Mouse (Mus musculus) CH12.LX (cell line): ENCODE results near the gene Unc13a.

Experiments used
- CTCF ChIP-seq, 2 experiments: IDR thresholded peaks in 1 of 2; conservative IDR thresholded peaks in 1 of 2; 2 replicates each; pipeline ENCODE4 v1.5.1; 2011 to 2012; ENCODE audit warnings: low read depth in 2 of 2, low read length in 2 of 2, improper control_type of control experiment in 1 of 2, inconsistent platforms in 1 of 2, mild to moderate bottlenecking in 1 of 2, moderate library complexity in 1 of 2
- EP300 ChIP-seq: IDR thresholded peaks from 2 replicates; pipeline ENCODE4 v1.6.1; 2011; ENCODE audit warnings: low read length, improper control_type of control experiment
- GABPA ChIP-seq: IDR thresholded peaks from 2 replicates; pipeline ENCODE4 v1.6.1; 2012; ENCODE audit warnings: low read depth, low read length, improper control_type of control experiment, inconsistent platforms; ENCODE audit not compliant: insufficient replicate concordance
- IRF4 ChIP-seq: IDR thresholded peaks from 2 replicates; pipeline ENCODE4 v1.6.1; 2014; ENCODE audit warnings: low read depth, mild to moderate bottlenecking, inconsistent platforms, low read length, improper control_type of control experiment
- MAX ChIP-seq: IDR thresholded peaks from 2 replicates; pipeline ENCODE4 v1.6.1; 2011; ENCODE audit warnings: low read length, improper control_type of control experiment
- MEF2A ChIP-seq: IDR thresholded peaks from 2 replicates; pipeline ENCODE4 v1.6.1; 2014; ENCODE audit warnings: low read depth, mild to moderate bottlenecking, inconsistent platforms, low read length, improper control_type of control experiment, borderline replicate concordance
- MXI1 ChIP-seq: IDR thresholded peaks from 2 replicates; pipeline ENCODE4 v1.6.1; 2011; ENCODE audit warnings: mild to moderate bottlenecking, low read depth, low read length, improper control_type of control experiment
- MYC ChIP-seq: IDR thresholded peaks from 2 replicates; pipeline ENCODE4 v1.6.1; 2011; ENCODE audit warnings: low read depth, mild to moderate bottlenecking, improper control_type of control experiment, low read length
- PAX5 ChIP-seq: IDR thresholded peaks from 2 replicates; pipeline ENCODE4 v1.6.1; 2012; ENCODE audit warnings: low read length, inconsistent platforms, mixed read lengths
- POLR2A ChIP-seq: IDR thresholded peaks from 2 replicates; pipeline ENCODE4 v1.6.1; 2011; ENCODE audit warnings: low read depth, mild to moderate bottlenecking, improper control_type of control experiment, low read length
- POLR2AphosphoS2 ChIP-seq: IDR thresholded peaks from 2 replicates; pipeline ENCODE4 v1.6.1; 2011; ENCODE audit warnings: low read depth, low read length, improper control_type of control experiment
- USF1 ChIP-seq: IDR thresholded peaks from 2 replicates; pipeline ENCODE4 v1.6.1; 2014; ENCODE audit warnings: low read depth, mild to moderate bottlenecking, inconsistent platforms, low read length, improper control_type of control experiment
- ZKSCAN1 ChIP-seq: IDR thresholded peaks from 2 replicates; pipeline ENCODE4 v1.6.1; 2012; ENCODE audit warnings: low read depth, inconsistent platforms, low read length, improper control_type of control experiment, borderline replicate concordance
- ZMIZ1 ChIP-seq: IDR thresholded peaks from 2 replicates; pipeline ENCODE4 v1.6.1; 2012; ENCODE audit warnings: low read depth, mild to moderate bottlenecking, inconsistent platforms, low read length, improper control_type of control experiment

- TF ChIP-seq MAX (no peak), CTCF (conservative IDR thresholded peaks at IDR 0.05 in 1 of 2, IDR thresholded peaks at IDR 0.05 in 1 of 2; ENCODE audit: low read depth in 2 of 2, low read length in 2 of 2) (no peak), POLR2AphosphoS2 (no peak), MEF2A (no peak), GABPA (no peak), ZKSCAN1 (no peak), MYC (no peak), EP300 (no peak), MXI1 (no peak), USF1 (no peak), POLR2A (no peak), ZMIZ1 (no peak), IRF4 (no peak), PAX5 (no peak)
Measured at GRCm38 (mm10) chr8:71639318-71639717, 32.2 kb downstream of the Unc13a start.
